Comparison of ENCODE assay signal across 8 mouse cellular contexts in genomic region chr11:94161267-94161646, GRCm38 (mm10). TPM values are rescaled to one million over a fixed set of nuclear protein-coding genes. Genes with fewer than 3 reads are reported as not detected.
DNase-seq lines count a peak whose midpoint lies in the region; ATAC-seq and TF ChIP-seq lines count a peak whose summit lies in the region.

No protein-coding gene starts in this region.

- 35% methylated on average over 9 of the region's 9 CpGs for WGBS in heart, embryonic 15.5 days
- 25% methylated on average over 9 of the region's 9 CpGs for WGBS in kidney, postnatal 0 days
- 40% methylated on average over 9 of the region's 9 CpGs for WGBS in lung, embryonic 16.5 days
- WGBS in thymus, adult 2 months: 25% methylated on average over 9 of the region's 9 CpGs

- peaks cover 30% of the 10 kb centered on the region for H3K4me1 ChIP-seq in heart, embryonic 15.5 days (replicated peaks)
- H3K4me1 ChIP-seq in kidney, postnatal 0 days (replicated peaks; ENCODE audit: insufficient read depth, low read length): peaks cover 15% of the 10 kb centered on the region
- peaks cover 24% of the 10 kb centered on the region for H3K4me1 ChIP-seq in lung, embryonic 16.5 days (replicated peaks; ENCODE audit: control insufficient read depth, insufficient read depth, low read length)
- peaks cover 5% of the 10 kb centered on the region; the same call in 1 of the 2 replicates for H3K4me1 ChIP-seq in thymus, adult 2 months (replicated peaks; ENCODE audit: control insufficient read depth, insufficient read depth, low read length)

- 0 out of 2 replicates have a peak, but pooled peaks have one; percentile 28 for ATAC-seq in heart, embryonic 15.5 days (replicated peaks; ENCODE audit: insufficient number of reproducible peaks, insufficient read depth, low FRiP score, low read depth)
- peak; percentile 31 for ATAC-seq in kidney, postnatal 0 days (replicated peaks; ENCODE audit: low FRiP score, low read depth)
- ATAC-seq in lung, embryonic 16.5 days (ENCODE audit: low read depth): peak; percentile 42

- no peak overlapping the region for H3K4me3 ChIP-seq in heart, embryonic 15.5 days
- H3K4me3 ChIP-seq in kidney, postnatal 0 days (replicated peaks; ENCODE audit: low read depth, low read length): no peak overlapping the region
- no peak overlapping the region for H3K4me3 ChIP-seq in lung, embryonic 16.5 days (ENCODE audit: low read length)
- H3K4me3 ChIP-seq in thymus, adult 2 months (ENCODE audit: control insufficient read depth, insufficient read depth, low read length): no peak overlapping the region

- H3K27me3 ChIP-seq in heart, embryonic 15.5 days: no peaks in the 10 kb centered on the region
- no peaks in the 10 kb centered on the region for H3K27me3 ChIP-seq in kidney, postnatal 0 days (ENCODE audit: insufficient read depth, low read length)
- no peaks in the 10 kb centered on the region for H3K27me3 ChIP-seq in lung, embryonic 16.5 days (ENCODE audit: control insufficient read depth, insufficient read depth, low read depth, low read length)
- H3K27me3 ChIP-seq in thymus, adult 2 months (ENCODE audit: control insufficient read depth, insufficient read depth, low read length): no peaks in the 10 kb centered on the region

- H3K4me2 ChIP-seq in heart, embryonic 15.5 days: peak overlapping the region; percentile 60
- peak overlapping the region; percentile 1; the same call in 1 of the 2 replicates for H3K4me2 ChIP-seq in kidney, postnatal 0 days (ENCODE audit: low read length)
- 0 out of 2 replicates have a peak overlapping the region, but pooled peaks have one; percentile 38 for H3K4me2 ChIP-seq in lung, embryonic 16.5 days (ENCODE audit: low read depth, low read length)

- peak overlapping the region; percentile 35 for H3K9ac ChIP-seq in heart, embryonic 15.5 days
- H3K9ac ChIP-seq in kidney, postnatal 0 days (ENCODE audit: low read depth, low read length): no peak overlapping the region
- H3K9ac ChIP-seq in lung, embryonic 16.5 days (ENCODE audit: low read length): peak overlapping the region; percentile 31; the same call in 1 of the 2 replicates

- no peak for TF ChIP-seq CTCF in kidney, postnatal 0 days (IDR thresholded peaks at IDR 0.05; ENCODE audit: low read depth)
- no peak for TF ChIP-seq CTCF in thymus, adult 2 months (IDR thresholded peaks at IDR 0.05; ENCODE audit: borderline replicate concordance, control insufficient read depth, extremely low read depth, insufficient read depth, low read length, poor library complexity)

- no peak for TF ChIP-seq POLR2A in thymus, adult 2 months (IDR thresholded peaks at IDR 0.05; ENCODE audit: control insufficient read depth, extremely low read depth, insufficient read depth, low read length, poor library complexity)

- no peaks in the 10 kb centered on the region for H3K9me3 ChIP-seq in heart, embryonic 15.5 days (replicated peaks)
- H3K9me3 ChIP-seq in kidney, postnatal 0 days (replicated peaks; ENCODE audit: low read length): no peaks in the 10 kb centered on the region
- no peaks in the 10 kb centered on the region for H3K9me3 ChIP-seq in lung, embryonic 16.5 days (ENCODE audit: control insufficient read depth, low read length)

- H3K36me3 ChIP-seq in heart, embryonic 15.5 days: no peaks in the 10 kb centered on the region
- H3K36me3 ChIP-seq in kidney, postnatal 0 days (ENCODE audit: insufficient read depth, low read length): no peaks in the 10 kb centered on the region
- no peaks in the 10 kb centered on the region for H3K36me3 ChIP-seq in lung, embryonic 16.5 days (ENCODE audit: control insufficient read depth, insufficient read depth, low read length)
- H3K36me3 ChIP-seq in thymus, adult 2 months (ENCODE audit: control insufficient read depth, insufficient read depth, low read length): no peaks in the 10 kb centered on the region

- peak overlapping the region; percentile 79 for H3K27ac ChIP-seq in heart, embryonic 15.5 days
- H3K27ac ChIP-seq in kidney, postnatal 0 days: peak overlapping the region; percentile 78
- peak overlapping the region; percentile 81 for H3K27ac ChIP-seq in lung, embryonic 16.5 days (ENCODE audit: low read length)
- H3K27ac ChIP-seq in thymus, adult 2 months (ENCODE audit: control insufficient read depth, insufficient read depth, low read length): no peak overlapping the region

- DNase-seq in urinary bladder, adult 18-20 months (ENCODE audit: low spot score in 2 of 2): peak; percentile 49 to 77
- DNase-seq in urinary bladder, adult 2 months (ENCODE audit: low spot score): no peak
- DNase-seq in embryo, embryonic 11 days: peak; percentile 67
- peak; percentile 71 for DNase-seq in kidney, postnatal 0 days (ENCODE audit: low spot score)
- DNase-seq in skeletal muscle tissue, adult 2 months (ENCODE audit: low read depth, low spot score): peak; percentile 65
- no peak for DNase-seq in thymus, adult 2 months

RNA-seq across cellular contexts. Expression of gene Tob1, which starts 50.0 kb away (rescaled TPM):
- 36.6 and 36.9 TPM in 2 replicates for polyA plus RNA-seq in urinary bladder, adult 2 months (2012; rRNA removed)
- 37.7 and 45.5 TPM in 2 replicates for polyA plus RNA-seq in heart, embryonic 15.5 days (2015; fragmentation: Nextera tagmentation; extraction: Ambion mirVana)
- polyA plus RNA-seq in kidney, postnatal 0 days (2015; fragmentation: Nextera tagmentation; extraction: Ambion mirVana): 55.2 and 56.6 TPM in 2 replicates
- polyA plus RNA-seq in lung, embryonic 16.5 days (2015; fragmentation: Nextera tagmentation; extraction: Ambion mirVana): 25.8 and 28.9 TPM in 2 replicates
- 21.4 and 27.4 TPM in 2 replicates for polyA plus RNA-seq in thymus, adult 2 months (2012; rRNA removed)

Comparison
In these comparisons a context has a peak if more than half of its experiments do, and no peak if none do; other contexts are left out.
1. DNase-seq: peak in urinary bladder, adult 18-20 months (2 of 2), embryo, embryonic 11 days (single experiment), kidney, postnatal 0 days (single experiment) and skeletal muscle tissue, adult 2 months (single experiment); none in urinary bladder, adult 2 months (single experiment) and thymus, adult 2 months (single experiment).
2. H3K4me2 ChIP-seq: peak in every context shown above with its lines; median percentile 60 in heart, embryonic 15.5 days; 38 in lung, embryonic 16.5 days; 1 in kidney, postnatal 0 days.
3. Peak in every context shown above with its lines, with median percentiles within 50 percentile points of each other: ATAC-seq.